Mouse (Mus musculus): ENCODE data around the gene Hist1h4h. TPM values are rescaled to one million over a fixed set of nuclear protein-coding genes. Genes with fewer than 3 reads are reported as not detected.
"Not testable (repeated sequence)": the region's sequence is repeated elsewhere in the genome, so short reads cannot be mapped to it uniquely, and the experiment has no call there.

Gene Hist1h4h
- total RNA-seq, 2 experiments from 2014 or later: 19.8 to 443 TPM

DNA sequence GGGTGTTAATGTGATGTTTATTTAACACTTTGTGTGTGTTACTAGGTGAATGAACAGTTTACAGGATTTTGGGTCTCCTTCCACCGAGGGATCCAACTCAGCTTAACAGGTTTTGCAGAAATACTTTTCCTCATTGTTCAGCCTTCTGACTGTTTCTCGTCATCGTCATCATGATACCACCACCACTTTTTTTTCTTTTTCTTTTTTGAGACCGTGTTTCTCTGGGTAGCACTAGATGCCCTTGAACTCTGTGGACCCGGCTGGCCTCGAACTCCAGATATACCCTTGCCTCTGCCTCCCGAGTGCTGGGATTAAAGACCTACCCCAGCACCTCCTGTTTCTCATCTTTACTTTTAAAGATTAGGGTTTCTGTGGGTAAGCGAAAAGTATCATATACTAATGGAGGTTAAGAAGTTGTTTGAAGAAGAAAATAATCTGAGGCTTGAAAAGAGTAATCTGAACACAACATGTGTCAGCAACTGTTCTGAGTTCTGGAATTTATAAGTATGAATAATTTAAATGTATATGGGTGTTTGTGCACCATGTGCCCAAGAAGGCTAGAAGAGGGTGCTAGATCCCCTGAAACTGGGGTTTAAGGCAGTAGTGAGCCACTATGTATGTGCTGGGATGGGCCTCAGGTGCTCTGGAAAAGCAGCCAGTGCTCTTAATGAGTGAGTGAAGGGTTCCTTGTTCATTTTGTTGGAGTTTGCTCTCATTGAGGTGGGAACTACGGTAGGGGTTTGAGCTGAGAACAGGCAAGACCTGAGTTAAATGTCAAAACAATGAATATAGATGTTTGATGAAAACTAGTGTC, 1.6 kb downstream of the Hist1h4h start:
- no peak for ATAC-seq (replicated peaks; ENCODE audit: low FRiP score, poor library complexity, severe bottlenecking)

DNA sequence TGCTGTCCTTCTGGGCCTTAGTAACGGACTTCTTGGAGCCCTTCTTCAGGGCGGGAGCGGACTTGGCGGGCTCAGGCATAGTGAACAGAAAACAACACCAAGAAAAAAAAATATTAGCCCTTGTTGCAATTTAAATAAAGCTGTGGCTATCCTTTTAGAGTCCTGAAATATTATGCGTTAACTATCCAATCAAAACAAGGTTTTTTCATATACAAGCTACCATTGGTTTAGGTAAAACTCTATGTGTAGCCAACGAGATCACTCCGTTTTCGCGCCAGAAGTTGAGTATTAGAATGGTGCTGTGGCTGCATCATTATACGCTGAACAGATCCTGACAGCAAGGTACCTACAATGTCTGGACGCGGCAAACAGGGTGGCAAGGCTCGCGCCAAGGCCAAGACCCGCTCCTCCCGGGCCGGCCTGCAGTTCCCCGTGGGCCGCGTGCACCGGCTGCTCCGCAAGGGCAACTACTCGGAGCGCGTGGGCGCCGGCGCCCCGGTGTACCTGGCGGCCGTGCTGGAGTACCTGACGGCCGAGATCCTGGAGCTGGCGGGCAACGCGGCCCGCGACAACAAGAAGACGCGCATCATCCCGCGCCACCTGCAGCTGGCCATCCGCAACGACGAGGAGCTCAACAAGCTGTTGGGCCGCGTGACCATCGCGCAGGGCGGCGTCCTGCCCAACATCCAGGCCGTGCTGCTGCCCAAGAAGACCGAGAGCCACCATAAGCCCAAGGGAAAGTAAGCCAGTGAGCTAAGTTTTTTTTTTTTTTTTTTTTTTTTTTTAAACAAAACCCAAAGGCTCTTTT, 2.9 kb downstream of the Hist1h4h start, which contains the start of gene Hist1h2af:
Gene Hist1h2af (plus strand): TSS at position 347 of the 808 bp plus-strand sequence.
- ATAC-seq (replicated peaks; ENCODE audit: low FRiP score, poor library complexity, severe bottlenecking): peak; percentile 49

- ATAC-seq (replicated peaks; ENCODE audit: low FRiP score, poor library complexity, severe bottlenecking): peak; percentile 37
Observed at GRCm38 (mm10) chr13:23534368-23535131, 3.7 kb downstream of the Hist1h4h start.

DNA sequence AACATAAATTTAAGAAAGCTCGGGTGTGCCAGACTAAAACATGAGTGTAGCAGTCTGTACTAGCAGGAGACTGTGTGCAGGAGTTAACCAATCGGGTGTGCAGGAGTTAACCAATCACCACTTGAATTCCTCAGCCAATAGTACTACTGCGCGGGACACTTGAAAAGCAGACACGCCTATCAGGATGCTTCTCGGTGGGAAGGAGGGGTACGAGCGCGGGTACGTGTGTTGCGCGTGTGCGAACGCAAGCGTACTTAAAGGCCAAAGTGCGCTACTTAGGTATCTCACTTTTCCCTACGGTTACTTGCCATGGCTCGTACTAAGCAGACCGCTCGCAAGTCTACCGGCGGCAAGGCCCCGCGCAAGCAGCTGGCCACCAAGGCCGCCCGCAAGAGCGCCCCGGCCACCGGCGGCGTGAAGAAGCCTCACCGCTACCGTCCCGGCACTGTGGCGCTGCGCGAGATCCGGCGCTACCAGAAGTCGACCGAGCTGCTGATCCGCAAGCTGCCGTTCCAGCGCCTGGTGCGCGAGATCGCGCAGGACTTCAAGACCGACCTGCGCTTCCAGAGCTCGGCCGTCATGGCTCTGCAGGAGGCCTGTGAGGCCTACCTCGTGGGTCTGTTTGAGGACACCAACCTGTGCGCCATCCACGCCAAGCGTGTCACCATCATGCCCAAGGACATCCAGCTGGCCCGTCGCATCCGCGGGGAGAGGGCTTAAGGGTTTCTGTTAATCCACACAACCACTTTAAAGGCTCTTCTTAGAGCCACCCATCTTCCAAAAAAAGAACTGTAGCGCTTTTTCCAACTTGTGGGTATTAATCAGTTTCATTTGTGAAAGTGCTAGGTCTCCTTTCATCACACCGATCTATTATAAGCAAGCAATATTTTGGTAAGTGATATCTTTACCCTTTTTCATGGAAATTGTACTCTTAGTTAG, 4.6 kb downstream of the Hist1h4h start, which contains the start of gene Hist1h3g:
Gene Hist1h3g (plus strand): TSS at position 286 of the 939 bp plus-strand sequence.
- ATAC-seq (replicated peaks; ENCODE audit: low FRiP score, poor library complexity, severe bottlenecking): peak; percentile 69

DNA sequence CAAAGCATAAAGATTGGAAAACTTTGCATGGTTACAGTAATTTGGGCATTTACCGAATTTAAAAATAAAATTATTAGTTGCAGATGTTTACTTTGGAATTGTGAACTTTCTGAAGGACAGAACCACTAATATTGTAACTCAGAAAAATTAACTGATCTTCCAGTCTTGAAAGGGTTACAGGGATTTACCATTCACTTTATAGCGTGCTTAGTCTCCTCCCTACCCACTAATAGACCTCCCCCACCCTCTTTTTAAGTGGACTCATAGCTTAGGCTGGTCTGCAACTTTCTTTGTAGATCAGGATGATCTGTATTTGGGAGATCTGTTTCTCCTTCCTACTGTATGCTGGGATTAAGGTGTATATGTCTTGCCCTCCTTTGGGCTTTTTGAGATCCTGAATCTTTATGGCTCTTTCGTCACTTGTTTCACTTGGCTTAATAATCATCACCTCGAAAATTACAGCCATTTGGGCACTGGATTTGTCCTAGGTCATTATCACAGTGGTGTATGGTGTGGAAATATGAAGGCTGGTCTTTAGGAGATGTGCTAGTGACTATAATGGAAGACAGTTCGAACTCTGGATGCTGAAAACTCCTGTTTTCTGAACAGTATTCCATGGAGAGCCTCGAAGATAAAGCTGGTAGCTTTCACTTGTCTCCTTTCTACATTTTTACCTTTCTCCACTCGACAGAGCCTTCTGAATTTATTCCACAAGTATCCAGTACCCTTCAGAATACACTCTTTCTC, 5.4 kb downstream of the Hist1h4h start:
- no peak for ATAC-seq (replicated peaks; ENCODE audit: low FRiP score, poor library complexity, severe bottlenecking)

- ATAC-seq (replicated peaks; ENCODE audit: low FRiP score, poor library complexity, severe bottlenecking): no peak
Observed at GRCm38 (mm10) chr13:23537006-23537710, 6.3 kb downstream of the Hist1h4h start.

DNA sequence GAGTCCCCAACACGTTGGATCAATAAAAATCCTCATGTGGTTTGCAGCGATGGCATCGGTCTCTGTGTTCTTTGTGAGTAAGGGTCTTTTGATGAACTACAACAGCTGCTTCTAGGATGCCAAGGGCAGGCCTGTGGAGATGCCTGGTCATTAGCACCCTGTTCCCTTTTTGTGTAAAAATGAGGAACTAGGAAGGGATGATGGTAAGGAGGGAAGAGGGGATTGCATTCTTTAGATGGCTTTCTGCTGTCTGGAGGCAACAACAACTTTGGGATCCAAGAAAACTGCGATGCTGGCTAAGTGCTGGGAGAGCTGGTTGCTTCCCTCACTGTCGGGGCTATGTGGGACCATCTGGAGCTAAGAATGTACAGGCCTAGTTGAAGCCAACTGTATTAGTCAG, 7.4 kb downstream of the Hist1h4h start:
- no peak for ATAC-seq (replicated peaks; ENCODE audit: low FRiP score, poor library complexity, severe bottlenecking)

DNA sequence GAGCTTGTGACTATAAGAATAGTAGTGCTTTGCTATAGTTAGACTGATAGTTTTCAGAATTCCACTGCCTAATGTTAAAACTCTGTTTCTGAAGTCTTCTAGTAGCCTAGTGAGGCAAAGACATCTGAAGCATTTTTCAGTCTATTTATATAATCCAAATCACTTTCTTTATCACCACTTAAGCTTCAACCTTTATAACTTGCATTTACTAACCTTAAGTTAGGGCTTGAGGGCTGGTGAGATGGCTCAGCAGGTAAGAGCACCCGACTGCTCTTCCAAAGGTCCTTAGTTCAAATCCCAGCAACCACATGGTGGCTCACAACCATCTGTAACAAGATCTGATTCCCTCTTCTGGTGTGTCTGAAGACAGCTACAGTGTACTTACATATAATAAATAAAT, 9.0 kb downstream of the Hist1h4h start:
- not testable (repeated sequence) for ATAC-seq (replicated peaks; ENCODE audit: low FRiP score, poor library complexity, severe bottlenecking)

GRCm38 (mm10) chr13:23541497-23541896, 10.6 kb downstream of the Hist1h4h start:
- no peak for ATAC-seq (replicated peaks; ENCODE audit: low FRiP score, poor library complexity, severe bottlenecking)

DNA sequence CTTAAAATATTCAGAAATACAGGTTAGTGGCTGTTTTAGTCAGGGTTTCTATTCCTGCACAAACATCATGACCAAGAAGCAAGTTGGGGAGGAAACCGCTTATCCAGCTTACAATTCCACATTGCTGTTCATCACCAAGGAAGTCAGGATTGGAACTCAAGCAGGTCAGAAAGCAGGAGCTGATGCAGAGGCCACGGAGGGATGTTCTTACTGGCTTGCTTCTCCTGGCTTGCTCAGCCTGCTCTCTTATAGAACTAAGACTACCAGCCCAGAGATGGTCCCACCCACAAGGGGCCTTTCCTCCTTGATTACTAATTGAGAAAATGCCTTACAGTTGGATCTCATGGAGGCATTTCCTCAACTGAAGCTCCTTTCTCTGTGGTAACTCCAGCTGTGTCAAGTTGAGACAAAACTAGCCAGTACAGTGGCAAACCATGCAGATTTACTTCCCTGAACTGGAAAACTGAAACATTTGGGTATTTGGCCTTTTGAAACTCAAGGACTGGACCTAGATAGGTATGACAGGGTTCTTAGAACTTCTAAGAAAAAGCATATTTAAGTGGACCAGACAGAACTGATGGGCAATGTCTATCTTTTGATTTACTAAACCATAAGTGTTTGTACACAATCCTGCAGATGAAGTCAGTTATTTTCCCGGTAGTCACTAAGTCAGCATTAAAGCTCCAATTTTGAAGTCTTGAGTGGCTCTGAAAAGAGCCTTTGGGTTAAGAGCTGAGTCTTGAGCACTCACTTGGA, 11.6 kb downstream of the Hist1h4h start:
- not testable (repeated sequence) for ATAC-seq (replicated peaks; ENCODE audit: low FRiP score, poor library complexity, severe bottlenecking)

DNA sequence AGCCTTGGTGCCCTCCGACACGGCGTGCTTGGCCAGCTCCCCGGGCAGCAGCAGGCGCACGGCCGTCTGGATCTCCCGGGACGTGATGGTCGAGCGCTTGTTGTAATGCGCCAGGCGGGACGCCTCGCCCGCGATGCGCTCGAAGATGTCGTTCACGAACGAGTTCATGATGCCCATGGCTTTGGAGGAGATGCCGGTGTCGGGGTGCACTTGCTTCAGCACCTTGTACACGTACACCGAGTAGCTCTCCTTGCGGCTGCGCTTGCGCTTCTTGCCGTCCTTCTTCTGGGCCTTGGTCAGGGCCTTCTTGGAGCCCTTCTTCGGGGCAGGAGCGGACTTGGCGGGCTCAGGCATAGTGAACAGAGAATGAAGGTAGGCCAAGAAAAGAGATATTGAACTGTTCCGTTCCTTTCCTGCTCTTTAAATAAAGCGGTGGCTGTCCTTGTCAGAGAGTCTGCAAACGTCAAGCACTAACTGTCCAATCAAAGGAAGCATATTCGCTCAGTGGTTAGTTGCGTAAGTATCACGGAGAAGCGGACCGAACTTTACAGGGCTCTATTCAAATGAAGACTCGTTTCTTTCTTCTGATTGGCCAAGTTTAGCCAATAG, 12.3 kb downstream of the Hist1h4h start, which contains the start of gene Hist1h2bh:
Gene Hist1h2bh (minus strand): TSS at position 394 of the 609 bp plus-strand sequence.
- peak; percentile 90 for ATAC-seq (replicated peaks; ENCODE audit: low FRiP score, poor library complexity, severe bottlenecking)

DNA sequence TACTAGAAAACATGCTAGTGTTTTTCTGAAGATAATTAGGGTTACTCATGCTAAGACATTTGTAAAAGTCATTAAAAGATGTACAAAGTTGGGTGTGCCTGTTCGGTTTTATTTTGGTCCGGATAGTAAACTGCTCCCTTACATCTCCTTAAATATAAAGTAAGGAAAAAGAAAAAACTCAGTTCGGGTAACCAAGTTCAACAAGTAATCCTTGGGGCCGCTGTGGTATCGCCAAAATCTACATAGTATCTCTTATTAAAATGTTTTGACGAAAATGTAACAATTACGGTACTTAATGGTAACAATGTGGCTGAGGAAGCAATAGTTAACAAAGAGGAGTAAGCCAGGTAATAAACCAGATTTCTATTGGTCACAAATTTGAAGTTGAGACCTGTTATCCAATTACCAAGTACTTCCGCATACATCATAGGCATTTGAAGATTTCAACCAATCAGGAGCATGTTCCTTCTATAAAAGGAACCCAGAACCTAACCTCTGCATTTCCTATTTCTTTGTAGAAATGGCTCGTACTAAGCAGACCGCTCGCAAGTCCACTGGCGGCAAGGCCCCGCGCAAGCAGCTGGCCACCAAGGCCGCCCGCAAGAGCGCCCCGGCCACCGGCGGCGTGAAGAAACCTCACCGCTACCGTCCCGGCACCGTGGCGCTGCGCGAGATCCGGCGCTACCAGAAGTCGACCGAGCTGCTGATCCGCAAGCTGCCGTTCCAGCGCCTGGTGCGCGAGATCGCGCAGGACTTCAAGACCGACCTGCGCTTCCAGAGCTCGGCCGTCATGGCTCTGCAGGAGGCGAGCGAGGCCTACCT, 13.3 kb downstream of the Hist1h4h start, which contains the start of gene Hist1h3f:
Gene Hist1h3f (plus strand): TSS at position 88 of the 822 bp plus-strand sequence.
- peak; percentile 82 for ATAC-seq (replicated peaks; ENCODE audit: low FRiP score, poor library complexity, severe bottlenecking)

- peak; percentile 38 for ATAC-seq (replicated peaks; ENCODE audit: low FRiP score, poor library complexity, severe bottlenecking)
Observed at GRCm38 (mm10) chr13:23544787-23545120, 13.9 kb downstream of the Hist1h4h start.

DNA sequence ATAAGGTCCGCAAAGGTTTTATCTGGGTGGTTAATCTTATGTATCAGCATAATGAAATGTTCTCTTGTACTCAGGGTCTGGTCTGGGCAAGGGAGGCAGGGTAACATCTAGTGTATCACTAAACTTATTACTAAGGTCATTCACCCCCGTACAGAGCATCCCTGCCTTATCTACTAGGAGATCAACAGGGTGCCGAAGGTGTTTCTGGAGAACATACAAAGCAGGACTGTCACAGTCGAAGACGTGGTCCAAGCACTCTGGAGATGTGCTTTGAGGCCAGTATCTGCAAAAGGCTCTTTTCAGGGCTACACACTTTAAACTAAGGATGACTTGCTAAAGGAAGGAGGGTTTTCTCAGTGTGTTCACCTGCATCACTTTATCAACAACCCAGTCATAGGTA, 15.8 kb downstream of the Hist1h4h start:
- ATAC-seq (replicated peaks; ENCODE audit: low FRiP score, poor library complexity, severe bottlenecking): no peak

GRCm38 (mm10) chr13:23550761-23551145, 19.9 kb downstream of the Hist1h4h start:
- peak; percentile 4; the same call in 1 of the 2 replicates for ATAC-seq (replicated peaks; ENCODE audit: low FRiP score, poor library complexity, severe bottlenecking)
